Mouse (Mus musculus) mouse trophoblast stem cell (cell line): ENCODE measurements around the gene A930017K11Rik.

Experiments used
- in situ Hi-C, 2 experiments: fragments of 300-500 bp; cut with MseI, MboI; formaldehyde crosslinking; loops; 2 replicates in 1 of 2; 3 replicates in 1 of 2; pipeline ENCODE4 v1.15.1; 2025

The A930017K11Rik gene

GRCm38 (mm10) chr17:25951803-25952623 is at the start of gene A930017K11Rik:
Gene A930017K11Rik (minus strand): TSS chr17:25952565.
- in situ Hi-C loops, result no loop called here

- in situ Hi-C loops, result no loop called here
Measured at GRCm38 (mm10) chr17:25998425-25998824, 46.1 kb upstream of the A930017K11Rik start.

- in situ Hi-C loops, result no loop called here
Measured at GRCm38 (mm10) chr17:25993489-25993888, 41.1 kb upstream of the A930017K11Rik start.

GRCm38 (mm10) chr17:25992274-25992673 is 39.9 kb upstream of the A930017K11Rik start:
- in situ Hi-C loops, result no loop called here

GRCm38 (mm10) chr17:25990331-25990730 is 38.0 kb upstream of the A930017K11Rik start:
- in situ Hi-C loops, result no loop called here

GRCm38 (mm10) chr17:25985306-25986294 is 33.2 kb upstream of the A930017K11Rik start, which contains the start of gene Capn15:
Gene Capn15 (minus strand): TSS chr17:25985796.
- in situ Hi-C loops, result no loop called here

- in situ Hi-C loops, result no loop called here
Measured at GRCm38 (mm10) chr17:25984556-25985305, 32.4 kb upstream of the A930017K11Rik start.

- in situ Hi-C loops, result no loop called here
Measured at GRCm38 (mm10) chr17:25984066-25984465, 31.7 kb upstream of the A930017K11Rik start.

- in situ Hi-C loops, result no loop called here
Measured at GRCm38 (mm10) chr17:25982913-25983312, 30.5 kb upstream of the A930017K11Rik start.

- in situ Hi-C loops, result no loop called here
Measured at GRCm38 (mm10) chr17:25980854-25981253, 28.5 kb upstream of the A930017K11Rik start.

GRCm38 (mm10) chr17:25979829-25980738 is 27.7 kb upstream of the A930017K11Rik start:
- in situ Hi-C loops, result no loop called here

- in situ Hi-C loops, result no loop called here
Measured at GRCm38 (mm10) chr17:25970954-25971707, 18.8 kb upstream of the A930017K11Rik start.

- in situ Hi-C loops, result no loop called here
Measured at GRCm38 (mm10) chr17:25970448-25970847, 18.1 kb upstream of the A930017K11Rik start.

GRCm38 (mm10) chr17:25968176-25968575 is 15.8 kb upstream of the A930017K11Rik start:
- in situ Hi-C loops, result no loop called here

GRCm38 (mm10) chr17:25967652-25968051 is 15.3 kb upstream of the A930017K11Rik start:
- in situ Hi-C loops, result no loop called here

GRCm38 (mm10) chr17:25964271-25964670 is 11.9 kb upstream of the A930017K11Rik start:
- in situ Hi-C loops, result no loop called here

GRCm38 (mm10) chr17:25962413-25962905 is 10.1 kb upstream of the A930017K11Rik start:
- in situ Hi-C loops, result no loop called here

- in situ Hi-C loops, result no loop called here
Measured at GRCm38 (mm10) chr17:25961566-25961965, 9.2 kb upstream of the A930017K11Rik start.
